ENCODE assay signal across 10 mouse cellular contexts in genomic region chr10:79417142-79417771, GRCm38 (mm10). TPM values are rescaled to one million over a fixed set of nuclear protein-coding genes. Genes with fewer than 3 reads are reported as not detected.
DNase-seq lines count a peak whose midpoint lies in the region; ATAC-seq and TF ChIP-seq lines count a peak whose summit lies in the region.
"Had no signal": no experiment of that assay in that cellular context is flagged by ENCODE, and none has a peak within 500 bp of the region (broad histone marks: within the 10 kb centered on the region; RNA-seq: fewer than 3 reads in every experiment).

No protein-coding gene starts in this region.

- peak overlapping the region; percentile 69 to 97 for H3K4me3 ChIP-seq in MEL (ENCODE audit: control insufficient read depth in 1 of 2, insufficient read depth in 1 of 2, low read depth in 2 of 2, low read length in 2 of 2)
- H3K4me3 ChIP-seq in intestine, postnatal 0 days (ENCODE audit: low read depth, low read length): peak overlapping the region; percentile 9
- no peak overlapping the region for H3K4me3 ChIP-seq in forebrain, postnatal 0 days (ENCODE audit: low read depth, low read length)

- peak overlapping the region; percentile 42 for H3K4me2 ChIP-seq in intestine, postnatal 0 days (replicated peaks; ENCODE audit: low read depth)
- H3K4me2 ChIP-seq in forebrain, postnatal 0 days (ENCODE audit: low read depth): no peak overlapping the region

- 68% methylated on average over 24 of the region's 24 CpGs for WGBS in intestine, postnatal 0 days
- 97% methylated on average over 24 of the region's 24 CpGs for WGBS in forebrain, postnatal 0 days

- H3K79me2 ChIP-seq in MEL (ENCODE audit: control insufficient read depth, insufficient read depth, low read length, poor library complexity): no peaks in the 10 kb centered on the region

- DNase-seq in lung, adult 18-20 months: peak; percentile 23 to 30
- DNase-seq in lung, postnatal 10 days: no peak
- DNase-seq in MEL (ENCODE audit: low read depth, low spot score): peak; percentile 92
- DNase-seq in skeletal muscle tissue, adult 2 months (ENCODE audit: low read depth, low spot score): peak; percentile 16
- no peak for DNase-seq in forebrain, postnatal 0 days
- no peak for DNase-seq in right cerebral cortex, postnatal 4 days
- no peak for DNase-seq in right cerebral cortex, adult 18-20 months

- H3K36me3 ChIP-seq in MEL (ENCODE audit: control insufficient read depth in 1 of 2, insufficient read depth in 2 of 2, low read length in 2 of 2): no peaks in the 10 kb centered on the region
- no peaks in the 10 kb centered on the region for H3K36me3 ChIP-seq in intestine, postnatal 0 days (ENCODE audit: control insufficient read depth, insufficient read depth)
- no peaks in the 10 kb centered on the region for H3K36me3 ChIP-seq in forebrain, postnatal 0 days (ENCODE audit: insufficient read depth)

- H3K9me3 ChIP-seq in MEL (replicated peaks; ENCODE audit: insufficient read depth, low read length): no peaks in the 10 kb centered on the region
- H3K9me3 ChIP-seq in intestine, postnatal 0 days (ENCODE audit: control insufficient read depth): no peaks in the 10 kb centered on the region
- H3K9me3 ChIP-seq in forebrain, postnatal 0 days (ENCODE audit: low read length): no peaks in the 10 kb centered on the region

- peak overlapping the region; percentile 64 for H3K9ac ChIP-seq in MEL (ENCODE audit: control insufficient read depth, low read depth, low read length, poor library complexity, severe bottlenecking)
- H3K9ac ChIP-seq in intestine, postnatal 0 days (ENCODE audit: low read depth, low read length): no peak overlapping the region
- no peak overlapping the region for H3K9ac ChIP-seq in forebrain, postnatal 0 days

- TF ChIP-seq EP300 in MEL (IDR thresholded peaks at IDR 0.05; ENCODE audit: low read depth in 1 of 2, low read length in 2 of 2): peak in 1 of 2 experiments; percentile 40; a peak in 2 of 4 replicates

- peak overlapping the region; percentile 88 for H3K27ac ChIP-seq in MEL (ENCODE audit: control insufficient read depth, low read depth, low read length)
- H3K27ac ChIP-seq in intestine, postnatal 0 days (ENCODE audit: low read depth, low read length): no peak overlapping the region
- no peak overlapping the region for H3K27ac ChIP-seq in forebrain, postnatal 0 days (ENCODE audit: low read depth, low read length)

- TF ChIP-seq CTCF in MEL (IDR thresholded peaks at IDR 0.05 in 2 of 3, conservative IDR thresholded peaks at IDR 0.05 in 1 of 3; ENCODE audit: control insufficient read depth in 1 of 3, insufficient read depth in 1 of 3, low read depth in 2 of 3, low read length in 3 of 3, poor library complexity in 1 of 3, severe bottlenecking in 1 of 3): no peak
- no peak for TF ChIP-seq CTCF in intestine, postnatal 0 days (IDR thresholded peaks at IDR 0.05; ENCODE audit: low read depth)
- TF ChIP-seq CTCF in forebrain, postnatal 0 days (IDR thresholded peaks at IDR 0.05; ENCODE audit: low read depth): no peak

- TF ChIP-seq POLR2A in MEL (IDR thresholded peaks at IDR 0.05; ENCODE audit: control insufficient read depth in 1 of 2, insufficient read depth in 1 of 2, low read depth in 1 of 2, low read length in 2 of 2, poor library complexity in 1 of 2): no peak

- TF ChIP-seq RAD21 in MEL (IDR thresholded peaks at IDR 0.05; ENCODE audit: low read depth, low read length): no peak

- no peaks in the 10 kb centered on the region for H3K4me1 ChIP-seq in MEL (ENCODE audit: control insufficient read depth in 1 of 2, insufficient read depth in 2 of 2, low read length in 2 of 2)
- no peaks in the 10 kb centered on the region for H3K4me1 ChIP-seq in intestine, postnatal 0 days (replicated peaks; ENCODE audit: control insufficient read depth, insufficient read depth, low read length)
- no peaks in the 10 kb centered on the region for H3K4me1 ChIP-seq in forebrain, postnatal 0 days (ENCODE audit: insufficient read depth)

- no peaks in the 10 kb centered on the region for H3K27me3 ChIP-seq in MEL (ENCODE audit: control insufficient read depth in 1 of 2, insufficient read depth in 2 of 2, low read length in 2 of 2)
- no peaks in the 10 kb centered on the region for H3K27me3 ChIP-seq in intestine, postnatal 0 days (replicated peaks; ENCODE audit: control insufficient read depth, insufficient read depth, low read length)
- H3K27me3 ChIP-seq in forebrain, postnatal 0 days (ENCODE audit: insufficient read depth, low read length): no peaks in the 10 kb centered on the region

- ATAC-seq in intestine, postnatal 0 days: no peak
- ATAC-seq in forebrain, postnatal 0 days: no peak

TF ChIP-seq in MEL, 35 proteins besides CTCF, POLR2A, EP300 and RAD21:
- TF ChIP-seq RCOR1 (IDR thresholded peaks at IDR 0.05; ENCODE audit: low read depth, low read length): 0 out of 2 replicates have a peak, but pooled peaks have one; percentile 57
- TF ChIP-seq MXI1 (IDR thresholded peaks at IDR 0.05; ENCODE audit: low read depth, low read length): peak; percentile 92
- TF ChIP-seq GATA1 (IDR thresholded peaks at IDR 0.05; ENCODE audit: low read depth, low read length): peak; percentile 63
- TF ChIP-seq SIN3A (IDR thresholded peaks at IDR 0.05; ENCODE audit: low read length): peak; percentile 92
- no peak for TF ChIP-seq MYB (IDR thresholded peaks at IDR 0.05; ENCODE audit: low read depth, low read length)
- no peak for TF ChIP-seq USF1 (IDR thresholded peaks at IDR 0.05; ENCODE audit: low read depth, low read length)
- TF ChIP-seq MAX (IDR thresholded peaks at IDR 0.05; ENCODE audit: low read length): peak; percentile 67
- peak; percentile 97 for TF ChIP-seq ETS1 (IDR thresholded peaks at IDR 0.05; ENCODE audit: low read depth, low read length)
- peak; percentile 53; the same call in 1 of the 2 replicates for TF ChIP-seq MYC (IDR thresholded peaks at IDR 0.05; ENCODE audit: low read depth, low read length)
- 0 out of 2 replicates have a peak, but pooled peaks have one; percentile 32 for TF ChIP-seq MAZ (IDR thresholded peaks at IDR 0.05; ENCODE audit: low read depth, low read length)
- no peak for TF ChIP-seq POLR2AphosphoS2 (IDR thresholded peaks at IDR 0.05; ENCODE audit: low read length)
- peak; percentile 4; the same call in 1 of the 2 replicates for TF ChIP-seq BHLHE40 (IDR thresholded peaks at IDR 0.05; ENCODE audit: borderline replicate concordance, low read depth, low read length)
- peak; percentile 55 for TF ChIP-seq HCFC1 (IDR thresholded peaks at IDR 0.05; ENCODE audit: low read depth, low read length)

RNA-seq across cellular contexts. Expression of gene Vmn2r83, which starts 51.3 kb away (rescaled TPM):
- total RNA-seq in MEL (2012; rRNA removed): not detected in 2 replicates
- polyA plus RNA-seq in MEL (2012; ENCODE audit: insufficient read depth in 1 of 2, insufficient read length in 2 of 2, low read depth in 1 of 2, low replicate concordance in 2 of 2, missing spikeins in 1 of 2): not detected
- polyA plus RNA-seq in intestine, postnatal 0 days (2015; fragmentation: Nextera tagmentation; extraction: Ambion mirVana): not detected in 2 replicates
- total RNA-seq in forebrain, postnatal 0 days (2014; rRNA removed): not detected in 2 replicates
- not detected in 2 replicates for polyA plus RNA-seq in forebrain, postnatal 0 days (2015; fragmentation: Nextera tagmentation; extraction: Ambion mirVana)
- total RNA-seq: megakaryocyte-erythroid progenitor cell, adult 5-6 weeks had no signal
- polyA plus RNA-seq: kidney, embryonic 16.5 days had no signal

Comparison
In these comparisons a context has a peak if more than half of its experiments do, and no peak if none do; other contexts are left out.
1. DNase-seq: peak in lung, adult 18-20 months (2 of 2), MEL (single experiment) and skeletal muscle tissue, adult 2 months (single experiment); none in lung, postnatal 10 days (single experiment), forebrain, postnatal 0 days (single experiment), right cerebral cortex, postnatal 4 days (single experiment) and right cerebral cortex, adult 18-20 months (single experiment).